Mouse (Mus musculus): ENCODE results near the gene Fadd.

Gene Fadd

DNA sequence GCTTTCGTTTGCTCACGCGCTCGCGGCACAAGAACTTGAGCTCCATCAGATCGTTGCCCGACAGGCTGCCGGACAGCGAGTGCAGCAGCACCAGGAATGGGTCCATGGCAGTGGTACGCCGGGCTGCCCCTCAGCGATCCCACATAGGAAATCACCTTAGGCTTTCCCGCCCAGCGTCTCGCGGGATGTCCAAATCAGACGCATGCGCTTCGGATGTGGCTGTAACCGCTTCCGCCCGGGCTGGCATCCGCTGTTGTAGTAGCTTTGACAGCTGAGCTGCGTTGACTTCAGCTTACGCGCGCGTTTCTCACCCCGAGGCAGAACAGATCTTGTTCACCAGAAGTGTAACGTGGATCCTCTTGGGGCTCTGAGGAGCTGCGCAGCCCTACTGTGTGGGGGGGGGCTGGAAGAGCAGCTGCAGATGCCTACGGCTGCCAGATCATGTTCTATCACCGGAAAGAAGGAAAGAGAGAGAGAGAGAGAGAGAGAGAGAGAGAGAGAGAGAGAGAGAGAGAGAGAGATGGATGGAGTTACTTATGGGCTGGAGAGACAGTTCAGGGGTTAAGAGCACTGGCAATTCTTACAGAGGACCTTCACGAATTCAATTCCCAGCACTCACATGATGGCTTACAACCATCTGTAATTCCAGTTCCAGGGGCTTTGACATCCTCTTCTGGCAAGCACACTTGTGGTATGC lies at the start of gene Fadd:
Fadd (minus strand) TSS at position 180 of the 697 bp plus-strand sequence.
- in situ Hi-C loops (cut with MboI, MseI): no loop called here

DNA sequence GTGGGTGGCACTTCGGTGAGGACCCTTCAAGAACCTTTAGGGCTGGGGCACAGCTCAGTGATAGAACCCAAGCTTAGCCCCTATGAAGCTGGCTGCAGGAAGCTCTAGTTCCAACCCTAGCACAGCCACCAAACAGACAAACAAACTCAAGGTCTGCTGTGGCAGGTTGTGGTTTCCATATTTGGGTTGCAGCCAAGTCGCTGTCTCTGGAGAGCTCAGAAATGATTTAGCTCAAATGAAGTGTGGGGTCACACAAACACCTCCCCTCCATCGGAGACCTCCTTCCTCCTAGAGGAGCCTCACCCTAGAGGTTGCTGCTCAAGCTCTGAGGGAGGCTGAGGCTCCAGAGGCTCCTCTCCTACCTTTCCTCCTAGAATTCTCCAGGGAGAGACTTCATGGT lies 48.4 kb upstream of the Fadd start:
- in situ Hi-C loops (cut with MboI, MseI): no loop called here

DNA sequence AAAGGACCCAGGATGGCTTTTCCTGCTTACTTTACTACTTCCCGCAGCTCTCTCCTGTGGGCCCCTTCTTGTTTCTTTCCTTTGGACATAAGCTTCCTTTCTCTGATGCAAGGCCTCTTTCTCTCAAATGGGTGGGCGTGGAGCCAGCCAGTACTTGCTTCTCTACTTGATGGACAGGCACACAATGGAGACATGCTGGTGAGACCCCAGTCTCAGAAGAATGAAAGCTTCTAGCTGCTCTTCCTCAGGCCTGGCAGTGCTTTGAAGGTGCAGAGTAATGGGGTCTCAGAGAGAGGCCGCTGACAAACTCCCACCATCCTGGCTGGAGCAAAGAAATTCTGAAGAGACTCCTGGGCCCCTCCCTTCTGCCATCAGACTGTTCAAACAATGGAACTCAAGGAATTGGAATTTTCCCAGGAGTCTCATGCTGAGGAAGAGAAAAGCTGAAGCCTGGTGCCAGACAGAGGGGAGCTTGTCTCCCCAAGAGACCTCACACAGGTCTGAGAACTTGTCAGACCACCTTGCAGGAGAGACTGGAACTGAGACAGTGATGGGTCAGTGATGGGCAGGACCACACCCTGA lies 46.2 kb upstream of the Fadd start:
- in situ Hi-C loops (cut with MboI, MseI): no loop called here

DNA sequence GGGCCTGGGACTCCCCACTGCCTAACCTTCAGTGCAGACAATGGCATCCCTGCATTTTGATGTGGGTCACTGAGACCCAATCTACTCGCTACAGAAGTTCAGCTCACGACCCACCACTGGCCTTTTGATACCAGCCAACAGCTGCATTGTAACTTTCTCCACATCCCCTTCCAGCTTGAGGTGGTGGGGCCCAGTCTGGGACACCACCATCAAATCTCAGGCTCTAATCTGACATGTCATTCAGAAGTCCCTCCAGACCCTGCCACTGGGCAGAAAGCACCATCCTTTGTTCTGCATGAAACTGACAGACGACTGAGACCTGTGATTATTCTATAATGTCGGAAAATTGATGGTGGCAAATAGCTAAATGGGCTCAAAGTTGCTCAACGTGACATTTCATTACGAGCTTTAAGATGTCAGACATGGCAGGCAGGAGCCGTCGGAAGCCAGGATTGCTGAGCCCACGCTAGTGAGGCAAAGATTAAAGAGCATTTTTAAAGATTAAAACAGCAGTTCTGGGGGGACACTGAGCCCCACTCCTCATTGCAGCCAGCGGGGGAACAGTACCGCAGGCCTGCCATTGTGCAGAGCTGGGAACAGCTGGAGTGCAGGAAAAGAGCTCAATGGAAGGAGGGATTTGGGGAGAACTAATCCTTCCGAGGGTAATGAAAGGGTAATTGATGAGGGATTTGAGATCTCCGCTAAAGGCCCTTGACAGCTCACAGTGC lies 45.5 kb upstream of the Fadd start:
- in situ Hi-C loops (cut with MboI, MseI): no loop called here

DNA sequence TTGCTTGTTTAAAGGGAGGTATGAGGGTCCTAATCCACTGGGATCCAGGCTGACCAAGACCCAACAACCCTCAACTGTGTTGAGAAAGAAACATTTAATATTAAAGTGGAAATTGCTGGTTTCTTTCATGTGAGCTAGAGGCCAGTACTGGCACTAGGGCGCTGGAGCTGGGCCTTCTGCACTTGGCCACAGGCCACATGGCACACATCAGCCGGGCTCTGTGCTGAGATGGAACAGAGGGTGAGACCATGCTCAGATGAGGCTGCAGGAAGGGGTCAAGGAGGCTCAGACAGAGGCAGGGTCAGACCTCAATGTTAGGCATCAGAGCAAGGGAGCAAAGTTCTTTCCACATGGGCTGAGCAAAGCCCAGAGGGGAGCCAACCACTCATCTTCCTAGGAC lies 43.8 kb upstream of the Fadd start:
- in situ Hi-C loops (cut with MboI, MseI): no loop called here

DNA sequence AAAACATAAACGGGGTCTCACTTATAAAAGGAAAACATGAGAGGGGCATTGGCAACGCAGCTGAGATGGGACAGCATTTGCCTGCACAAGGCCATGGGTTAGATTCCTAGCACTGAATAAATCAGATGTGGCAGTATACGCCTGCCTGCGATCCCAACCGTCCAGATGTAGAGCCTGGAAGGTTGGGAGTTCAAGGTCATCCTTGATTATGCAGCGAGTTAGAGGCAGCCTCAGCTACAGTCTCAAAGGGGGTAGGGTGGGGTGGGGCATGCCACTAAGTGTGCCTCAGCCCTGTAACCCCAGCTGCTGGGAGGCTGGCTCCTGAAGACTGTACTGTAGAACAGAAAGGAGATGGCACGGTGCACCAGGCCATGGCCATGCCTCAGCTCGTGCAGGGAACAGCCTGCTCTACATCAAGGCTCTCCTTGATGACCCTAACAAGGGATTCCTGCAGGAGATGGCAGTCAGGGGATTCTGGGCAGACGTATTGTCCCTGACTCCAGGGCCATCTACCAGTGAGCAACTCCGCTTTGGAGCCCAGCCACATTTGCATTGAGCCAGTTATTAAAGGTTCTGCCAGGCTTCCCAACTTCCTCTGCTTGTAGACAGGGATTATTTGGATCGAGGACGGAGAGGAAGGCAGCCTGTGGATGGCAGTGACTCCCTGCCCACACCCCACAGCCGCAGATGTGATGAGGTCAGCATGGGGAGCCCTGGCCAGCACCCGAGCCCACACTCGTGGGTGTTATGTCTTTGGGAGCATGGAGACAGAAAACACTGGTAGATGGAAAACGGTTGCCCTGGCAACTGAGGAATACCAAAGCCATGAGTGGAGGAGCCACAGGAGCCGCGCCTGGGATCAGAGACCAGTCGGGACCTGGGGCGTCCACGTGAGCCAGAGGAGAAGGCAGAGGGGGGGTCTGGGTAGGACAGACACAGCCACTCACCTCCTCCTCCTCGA lies 38.7 kb upstream of the Fadd start:
- in situ Hi-C loops (cut with MboI, MseI): no loop called here

DNA sequence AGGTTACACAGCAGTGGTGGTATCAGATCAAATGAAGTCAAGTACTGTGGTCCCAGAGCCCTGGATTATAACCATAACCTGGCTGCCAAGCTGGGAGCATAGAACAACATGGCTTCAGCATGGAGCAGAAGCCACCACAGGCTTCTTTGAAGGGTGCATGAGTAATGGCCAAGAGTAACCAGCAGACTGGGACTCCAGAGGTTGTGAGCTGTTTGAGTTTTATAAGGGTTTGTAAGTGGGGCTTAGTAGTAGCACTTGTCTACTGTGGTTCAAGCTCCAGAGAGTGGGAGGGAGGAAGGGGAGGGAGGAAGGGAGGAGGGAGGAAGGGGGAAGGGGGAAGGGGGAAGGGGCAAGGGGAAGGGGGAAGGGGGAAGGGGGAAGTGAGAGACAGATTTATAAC lies 38.1 kb upstream of the Fadd start:
- in situ Hi-C loops (cut with MboI, MseI): no loop called here

DNA sequence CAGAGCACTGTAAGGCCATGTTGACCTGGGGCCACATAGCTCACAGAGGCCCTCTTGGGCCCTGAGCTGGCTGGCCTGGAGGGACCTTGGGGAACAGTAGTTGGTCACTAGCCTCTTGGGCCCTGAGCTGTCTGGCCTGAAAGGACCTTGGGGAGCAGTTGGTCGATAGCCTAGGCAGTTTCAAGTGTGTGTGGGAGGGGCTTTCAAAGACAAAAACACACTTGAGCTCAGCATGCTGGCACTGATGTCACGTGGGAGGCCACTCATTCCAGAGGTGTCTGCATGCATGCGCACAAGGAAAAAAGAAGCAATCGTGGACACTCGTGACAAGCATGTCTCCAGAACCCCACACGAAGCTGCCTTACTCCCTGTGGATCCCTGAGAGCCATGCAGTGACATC lies 33.1 kb upstream of the Fadd start:
- in situ Hi-C loops (cut with MboI, MseI): loop anchor here (10.0 kb wide), 1 partner anchor 301 kb away; no protein-coding TSS in a partner anchor

DNA sequence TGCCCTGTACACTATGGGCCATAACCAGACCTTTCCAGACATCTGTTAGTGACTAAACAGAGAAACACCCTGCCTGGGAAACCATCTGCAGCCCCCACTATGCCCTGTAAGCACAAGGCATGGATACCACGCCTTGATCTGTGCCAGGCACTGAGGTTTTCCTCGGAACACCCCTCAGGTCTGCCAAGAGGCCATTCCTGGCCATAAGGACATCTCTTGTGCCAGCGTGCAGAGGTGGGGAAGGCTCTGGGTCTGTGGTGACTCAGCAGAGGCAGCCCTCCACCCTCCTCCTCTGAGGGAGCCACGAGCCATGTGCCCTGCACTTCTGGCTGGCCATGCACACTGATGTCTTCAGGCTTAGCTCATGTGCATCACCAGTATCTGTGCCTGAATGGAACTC lies 30.6 kb upstream of the Fadd start:
- in situ Hi-C loops (cut with MboI, MseI): loop anchor here (10.0 kb wide), 1 partner anchor 298 kb away; no protein-coding TSS in a partner anchor

DNA sequence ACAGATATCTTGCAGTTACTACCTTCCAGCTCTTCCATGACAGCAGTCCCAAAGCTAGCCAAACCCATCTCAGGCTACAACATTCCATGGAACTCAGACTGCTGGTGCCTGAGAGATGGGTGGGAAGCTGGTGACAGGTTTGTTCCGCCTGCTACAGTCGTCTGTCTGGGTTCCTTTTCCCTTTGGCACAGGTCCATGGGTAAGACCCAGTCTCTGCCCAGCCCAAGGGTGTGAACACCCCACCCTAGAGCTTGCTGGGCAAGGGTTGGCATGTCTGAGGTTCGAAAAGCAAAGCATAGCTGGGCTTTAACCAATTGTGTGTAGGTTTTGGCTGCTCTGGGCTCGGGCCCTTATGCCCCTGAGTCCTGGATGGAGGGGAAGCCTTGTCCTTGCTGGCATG lies 30.1 kb upstream of the Fadd start:
- in situ Hi-C loops (cut with MboI, MseI): loop anchor here (10.0 kb wide), 1 partner anchor 298 kb away; no protein-coding TSS in a partner anchor

DNA sequence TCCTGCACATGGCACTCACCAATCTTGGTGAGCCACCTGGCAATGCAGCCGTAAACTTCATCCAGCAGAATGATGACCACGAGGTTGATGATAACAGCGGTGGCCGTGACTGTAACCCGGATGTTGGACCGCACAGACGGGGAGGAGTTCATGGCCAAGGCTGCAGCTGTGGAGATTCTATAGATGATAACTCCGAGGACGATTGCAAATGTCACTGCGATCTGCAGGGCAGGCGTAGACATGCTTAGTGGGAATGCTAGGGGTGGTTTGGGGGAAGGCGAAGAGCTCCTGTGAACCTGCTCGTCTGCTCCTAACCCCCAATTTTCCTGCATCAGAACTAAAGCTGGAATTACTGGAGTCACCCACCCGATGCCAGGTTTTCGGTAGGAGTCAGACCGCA lies 29.3 kb upstream of the Fadd start:
- in situ Hi-C loops (cut with MboI, MseI): loop anchor here (10.0 kb wide), 1 partner anchor 297 kb away; no protein-coding TSS in a partner anchor

DNA sequence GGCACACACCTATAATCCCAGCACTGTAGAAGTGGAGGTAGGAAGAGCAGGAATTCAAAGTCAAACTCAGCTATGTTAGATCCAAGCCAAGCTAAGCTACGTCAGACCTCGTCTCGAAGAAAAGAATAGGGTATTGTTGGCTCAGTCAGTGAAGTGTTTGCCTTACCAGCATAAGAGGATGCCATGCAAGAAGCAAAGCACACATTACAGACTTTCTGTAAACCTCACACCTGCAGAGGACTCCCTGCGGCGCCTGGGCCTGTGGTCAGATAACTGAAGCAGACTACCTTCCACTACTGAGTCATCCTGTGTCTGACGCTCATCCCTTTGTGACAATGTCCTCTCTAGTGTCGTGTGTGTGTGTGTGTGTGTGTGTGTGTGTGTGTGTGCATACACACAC lies 27.3 kb upstream of the Fadd start:
- in situ Hi-C loops (cut with MboI, MseI): no loop called here

DNA sequence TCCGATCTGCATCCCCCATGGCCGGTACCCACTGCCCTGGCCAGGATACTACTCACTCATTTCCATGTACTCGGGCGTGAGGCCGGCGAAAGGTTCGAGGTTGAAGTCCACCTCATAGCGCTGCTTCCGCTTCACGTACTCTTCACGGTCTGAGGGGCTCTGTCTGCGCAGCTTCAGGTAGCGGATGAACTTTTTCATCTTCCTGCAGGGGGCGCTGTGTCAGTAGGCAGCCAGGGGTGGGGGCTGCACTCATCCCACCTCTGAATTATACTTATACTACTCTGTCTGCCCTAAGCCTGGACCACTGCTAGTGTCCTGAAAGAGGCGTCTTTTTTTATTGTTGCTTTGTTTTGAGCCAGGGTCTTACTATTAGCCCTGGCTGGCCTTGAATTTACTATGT lies 25.6 kb upstream of the Fadd start:
- in situ Hi-C loops (cut with MboI, MseI): no loop called here

DNA sequence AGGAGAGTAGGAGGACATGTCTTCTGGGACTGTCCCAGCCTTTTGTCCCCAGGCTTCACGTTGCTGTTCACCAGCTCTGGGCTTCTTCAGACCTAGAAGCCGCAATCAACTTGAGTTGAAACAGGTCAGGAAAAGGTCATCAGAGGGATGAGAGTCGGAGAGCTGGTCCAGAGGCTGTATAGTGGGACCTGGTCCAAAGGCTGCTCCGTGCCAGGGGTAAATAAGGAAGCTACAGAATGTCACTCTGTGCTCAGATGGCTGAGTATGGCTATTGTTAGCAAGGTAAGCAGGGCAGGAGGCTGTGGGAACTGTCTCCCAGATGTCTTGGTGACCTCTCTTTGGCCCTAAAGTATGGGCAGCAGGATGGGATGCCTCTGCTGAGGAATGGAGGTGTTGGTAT lies 22.5 kb upstream of the Fadd start:
- in situ Hi-C loops (cut with MboI, MseI): no loop called here

DNA sequence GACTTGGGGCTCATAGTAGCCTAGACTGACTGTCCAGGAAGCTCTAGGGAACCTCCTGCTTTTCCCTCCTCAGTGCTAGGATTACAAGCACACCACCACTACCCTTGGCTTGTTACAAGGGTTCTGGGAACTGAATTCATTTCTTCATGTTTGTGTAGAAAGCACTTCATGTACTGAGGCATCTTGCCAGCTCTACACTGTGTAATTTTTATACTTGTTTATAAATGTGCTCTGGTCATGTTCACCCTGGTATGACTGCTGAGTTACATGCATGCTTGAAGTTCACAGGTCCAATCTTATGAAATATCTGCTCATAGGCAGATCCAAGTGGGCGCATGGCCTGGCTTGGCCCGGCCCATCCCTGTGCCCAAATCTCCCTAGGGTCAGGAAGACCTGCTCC lies 22.0 kb upstream of the Fadd start:
- in situ Hi-C loops (cut with MboI, MseI): no loop called here

DNA sequence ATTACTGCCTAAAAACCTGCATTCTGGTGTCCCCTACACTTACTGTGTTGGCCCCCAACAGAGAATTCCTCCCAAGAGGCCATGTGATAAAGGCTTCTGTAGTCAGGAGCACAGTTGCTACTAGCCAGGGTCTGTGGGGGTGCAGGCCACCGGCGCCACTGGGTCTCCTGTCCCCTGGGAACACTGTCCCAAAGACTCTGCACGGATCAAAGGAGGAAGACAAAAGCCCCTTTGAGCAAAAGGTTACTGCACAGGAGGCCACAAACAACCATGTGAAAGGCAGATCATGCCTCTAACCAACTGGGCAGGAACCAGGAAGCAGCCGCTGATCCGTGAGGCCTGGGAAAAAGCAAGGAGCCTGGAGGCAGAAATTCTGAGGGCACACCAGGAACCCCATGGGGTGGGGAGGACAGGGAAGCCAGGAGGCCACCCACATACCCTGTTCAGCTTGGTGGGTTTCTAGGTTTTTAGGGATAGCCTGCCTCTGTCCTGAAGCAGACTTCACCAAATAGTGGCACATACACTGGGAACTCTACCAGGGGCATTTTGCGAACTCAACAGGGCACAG lies 18.2 kb upstream of the Fadd start:
- in situ Hi-C loops (cut with MboI, MseI): no loop called here

DNA sequence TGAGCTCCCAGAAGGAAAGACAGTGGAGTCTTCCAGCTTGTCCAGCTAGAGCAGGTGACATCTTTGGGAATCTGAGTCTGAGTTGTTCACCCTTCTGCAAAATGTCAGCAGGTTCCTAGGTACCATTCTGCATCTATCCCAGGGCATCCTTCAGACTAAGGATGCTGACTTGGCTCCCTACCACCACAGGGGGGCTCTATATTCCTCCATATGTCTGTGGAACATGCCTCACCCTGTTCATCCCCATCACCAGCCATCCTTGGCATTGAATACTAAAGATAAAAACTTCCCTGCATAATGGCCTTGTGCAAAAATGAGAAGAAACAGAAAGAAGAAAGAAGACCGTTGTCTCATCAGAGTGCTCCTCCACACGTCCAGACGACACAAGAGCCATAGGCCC lies 7.2 kb upstream of the Fadd start:
- in situ Hi-C loops (cut with MboI, MseI): no loop called here

DNA sequence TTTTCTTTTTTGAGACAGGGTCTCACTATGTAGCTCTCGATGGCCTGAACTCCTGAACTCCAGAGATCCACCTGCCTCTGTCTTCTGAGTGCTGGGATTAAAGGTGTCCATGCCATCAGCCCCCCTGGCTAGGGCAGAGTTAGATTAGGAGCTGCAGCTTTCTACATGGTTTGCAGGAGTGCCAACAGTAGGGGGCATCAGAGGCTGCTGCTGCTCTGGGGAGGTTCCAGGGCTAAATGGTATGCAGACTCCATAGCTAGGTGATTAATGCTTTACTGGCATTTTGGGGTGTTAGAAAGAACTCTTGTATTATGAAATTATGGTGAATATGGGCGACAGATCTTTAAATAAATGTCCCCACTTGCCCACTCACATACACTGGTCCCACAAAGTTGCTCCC lies 5.0 kb upstream of the Fadd start:
- in situ Hi-C loops (cut with MboI, MseI): no loop called here

DNA sequence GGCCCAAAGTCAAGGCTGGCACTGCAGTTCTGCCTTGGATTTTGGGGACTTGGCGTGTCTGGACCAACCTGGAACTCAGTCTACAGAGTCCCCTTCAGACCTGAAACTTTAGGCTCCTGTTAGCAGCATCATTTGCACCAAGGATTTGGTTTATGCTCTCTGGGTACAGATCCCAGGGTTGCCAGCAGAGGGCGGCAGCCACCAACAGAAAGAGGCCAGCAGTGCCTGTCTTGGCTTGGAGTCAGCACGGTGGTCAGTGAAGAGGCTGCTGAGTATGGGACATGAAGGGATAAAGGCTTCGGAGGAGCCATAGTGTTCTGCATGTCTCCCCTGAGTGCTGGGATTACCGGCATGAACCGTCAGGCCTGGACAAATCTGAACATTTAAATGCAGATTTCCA lies 3.4 kb upstream of the Fadd start:
- in situ Hi-C loops (cut with MboI, MseI): no loop called here

DNA sequence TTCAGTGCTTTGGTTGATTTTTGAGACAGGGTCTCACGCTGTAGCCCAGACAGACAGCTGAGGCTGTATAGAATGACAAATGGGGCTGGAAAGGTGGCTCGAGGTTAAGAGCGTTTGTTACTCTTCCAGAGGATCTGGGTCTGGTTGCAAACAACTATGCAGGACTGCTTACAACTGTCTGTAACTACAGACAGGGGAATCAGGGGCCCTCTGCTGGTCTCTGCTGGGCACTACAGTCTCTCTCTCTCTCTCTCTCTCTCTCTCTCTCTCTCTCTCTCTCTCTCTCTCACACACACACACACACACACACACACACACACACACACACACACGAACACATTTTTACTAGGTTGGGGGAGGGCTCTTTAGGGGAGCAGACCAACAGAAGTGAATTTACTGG lies 1.4 kb upstream of the Fadd start:
- in situ Hi-C loops (cut with MboI, MseI): no loop called here

DNA sequence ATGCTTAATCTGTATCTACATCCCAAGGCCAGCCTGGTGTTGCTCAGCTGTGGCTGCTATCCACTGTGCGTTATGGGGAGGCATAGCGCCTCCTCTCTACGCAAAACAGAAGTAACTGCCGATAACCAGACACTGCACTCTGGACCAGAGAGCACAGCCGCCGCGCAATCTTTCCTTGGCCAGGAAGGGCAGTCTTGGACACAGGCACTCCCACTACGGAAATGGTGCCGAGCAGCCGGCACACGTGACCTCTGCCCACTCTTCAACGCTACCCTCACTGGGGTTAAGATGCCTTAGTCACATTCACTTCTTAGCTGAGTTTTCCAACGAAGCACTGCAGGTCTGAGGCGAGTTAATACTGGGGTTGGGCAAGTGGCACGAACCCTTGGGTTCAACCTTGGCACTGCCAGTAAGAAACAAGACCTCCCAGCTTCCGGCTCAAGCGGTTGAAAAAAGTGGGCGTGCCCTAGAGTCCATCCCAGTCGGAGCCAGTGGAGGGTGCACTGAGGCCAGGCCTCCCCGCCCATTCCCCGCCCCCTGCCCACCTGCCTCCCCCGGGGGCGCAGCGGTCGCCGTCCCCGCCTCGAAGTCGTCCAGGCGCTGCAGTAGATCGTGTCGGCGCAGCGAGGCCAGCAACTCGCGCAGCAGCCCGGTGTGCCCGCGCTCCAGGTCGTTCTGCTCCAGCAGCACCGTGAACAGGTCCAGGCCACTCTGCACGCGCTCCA lies 542 bp downstream of the Fadd start:
- in situ Hi-C loops (cut with MboI, MseI): no loop called here
